Comparison of ENCODE assay signal across 8 mouse cellular contexts in the genomic region with DNA sequence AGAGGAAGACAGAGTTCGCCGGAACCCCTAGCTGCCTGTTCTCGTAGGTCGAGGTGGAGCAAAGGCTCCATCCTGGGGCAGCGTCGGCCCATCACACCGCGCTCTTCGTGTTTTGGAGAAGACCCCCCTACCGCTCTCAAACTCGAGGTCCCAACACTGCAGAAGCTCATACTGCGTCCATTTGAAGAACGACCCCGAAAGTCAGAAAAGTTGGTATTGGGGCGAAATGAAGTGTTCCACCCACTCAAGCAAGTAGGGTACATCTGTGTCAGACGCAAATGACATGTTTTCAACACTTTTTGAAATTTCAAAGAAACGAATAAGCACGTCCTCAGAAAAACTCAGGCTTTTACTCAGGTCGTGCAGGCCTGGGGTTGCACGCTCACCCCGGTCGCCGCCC. TPM values are rescaled to one million over a fixed set of nuclear protein-coding genes. Genes with fewer than 3 reads are reported as not detected.
DNase-seq lines count a peak whose midpoint lies in the region; ATAC-seq and TF ChIP-seq lines count a peak whose summit lies in the region.

No protein-coding gene starts in this region.

- no peak for TF ChIP-seq POLR2A in MEL (IDR thresholded peaks at IDR 0.05; ENCODE audit: control insufficient read depth in 1 of 2, insufficient read depth in 1 of 2, low read depth in 1 of 2, low read length in 2 of 2, poor library complexity in 1 of 2)

- TF ChIP-seq EP300 in MEL (IDR thresholded peaks at IDR 0.05; ENCODE audit: low read depth in 1 of 2, low read length in 2 of 2), result no peak

- no peak for TF ChIP-seq CTCF in MEL (IDR thresholded peaks at IDR 0.05 in 2 of 3, conservative IDR thresholded peaks at IDR 0.05 in 1 of 3; ENCODE audit: control insufficient read depth in 1 of 3, insufficient read depth in 1 of 3, low read depth in 2 of 3, low read length in 3 of 3, poor library complexity in 1 of 3, severe bottlenecking in 1 of 3)

- H3K36me3 ChIP-seq in heart, embryonic 15.5 days, result peaks cover 21% of the 10 kb centered on the region
- H3K36me3 ChIP-seq in MEL (ENCODE audit: control insufficient read depth in 1 of 2, insufficient read depth in 2 of 2, low read length in 2 of 2), result peaks cover 2 to 18% of the 10 kb centered on the region in 2 experiments; a peak in 3 of 4 replicates
- H3K36me3 ChIP-seq in hindbrain, embryonic 10.5 days, result peaks cover 41% of the 10 kb centered on the region
- peaks cover 4% of the 10 kb centered on the region; the same call in 1 of the 2 replicates for H3K36me3 ChIP-seq in midbrain, embryonic 11.5 days (ENCODE audit: control insufficient read depth, insufficient read depth, low read length)

- whole genome bisulfite sequencing in heart, embryonic 15.5 days, result under 1% methylated on average over 23 of the region's 23 CpGs
- under 1% methylated on average over 23 of the region's 23 CpGs for WGBS in hindbrain, embryonic 10.5 days
- WGBS in midbrain, embryonic 11.5 days, result 0% methylated on average over 23 of the region's 23 CpGs

- no peaks in the 10 kb centered on the region for H3K27me3 ChIP-seq in heart, embryonic 15.5 days
- H3K27me3 ChIP-seq in MEL (ENCODE audit: control insufficient read depth in 1 of 2, insufficient read depth in 2 of 2, low read length in 2 of 2), result no peaks in the 10 kb centered on the region
- H3K27me3 ChIP-seq in hindbrain, embryonic 10.5 days (ENCODE audit: insufficient read depth, poor library complexity, severe bottlenecking), result no peaks in the 10 kb centered on the region
- H3K27me3 ChIP-seq in midbrain, embryonic 11.5 days (ENCODE audit: control insufficient read depth, insufficient read depth, low read length), result no peaks in the 10 kb centered on the region

- peak overlapping the region; percentile 92 for H3K4me2 ChIP-seq in heart, embryonic 15.5 days
- H3K4me2 ChIP-seq in midbrain, embryonic 11.5 days, result peak overlapping the region; percentile 99

- no peak for DNase-seq in heart, adult 11 months
- no peak for DNase-seq in MEL (ENCODE audit: low read depth, low spot score)
- DNase-seq in hindbrain, embryonic 10.5 days (ENCODE audit: low spot score), result no peak
- DNase-seq in midbrain, embryonic 11.5 days (ENCODE audit: low spot score, missing footprints), result no peak
- DNase-seq in left cerebral cortex, adult 18-20 months (ENCODE audit: low spot score in 2 of 2), result no peak

- peaks cover 26% of the 10 kb centered on the region for H3K4me1 ChIP-seq in heart, embryonic 15.5 days (replicated peaks)
- H3K4me1 ChIP-seq in MEL (ENCODE audit: control insufficient read depth in 1 of 2, insufficient read depth in 2 of 2, low read length in 2 of 2), result peaks cover 6 to 29% of the 10 kb centered on the region in 2 experiments; a peak in 3 of 4 replicates
- peaks cover 44% of the 10 kb centered on the region for H3K4me1 ChIP-seq in hindbrain, embryonic 10.5 days (replicated peaks)
- peaks cover 10% of the 10 kb centered on the region for H3K4me1 ChIP-seq in midbrain, embryonic 11.5 days (ENCODE audit: control insufficient read depth, insufficient read depth, low read length)

- H3K9me3 ChIP-seq in heart, embryonic 15.5 days (replicated peaks), result no peaks in the 10 kb centered on the region
- H3K9me3 ChIP-seq in MEL (replicated peaks; ENCODE audit: insufficient read depth, low read length), result no peaks in the 10 kb centered on the region
- H3K9me3 ChIP-seq in hindbrain, embryonic 10.5 days, result no peaks in the 10 kb centered on the region
- H3K9me3 ChIP-seq in midbrain, embryonic 11.5 days (ENCODE audit: control insufficient read depth, low read length), result no peaks in the 10 kb centered on the region

- no peak for TF ChIP-seq RAD21 in MEL (IDR thresholded peaks at IDR 0.05; ENCODE audit: low read depth, low read length)

- peaks cover 12% of the 10 kb centered on the region for H3K79me2 ChIP-seq in MEL (ENCODE audit: control insufficient read depth, insufficient read depth, low read length, poor library complexity)

- H3K27ac ChIP-seq in heart, embryonic 15.5 days, result peak overlapping the region; percentile 84
- H3K27ac ChIP-seq in MEL (ENCODE audit: control insufficient read depth, low read depth, low read length), result peak overlapping the region; percentile 76
- peak overlapping the region; percentile 95 for H3K27ac ChIP-seq in hindbrain, embryonic 10.5 days
- H3K27ac ChIP-seq in midbrain, embryonic 11.5 days (ENCODE audit: low read depth, low read length), result peak overlapping the region; percentile 71

- no peak for ATAC-seq in heart, embryonic 15.5 days (replicated peaks; ENCODE audit: insufficient number of reproducible peaks, insufficient read depth, low FRiP score, low read depth)
- no peak for ATAC-seq in midbrain, embryonic 11.5 days (ENCODE audit: low FRiP score)
- ATAC-seq in megakaryocyte progenitor cell, adult 5-6 weeks (replicated peaks; ENCODE audit: poor library complexity), result no peak
- no peak for ATAC-seq in frontal cortex, adult (ENCODE audit: low TSS enrichment)

- H3K9ac ChIP-seq in heart, embryonic 15.5 days, result peak overlapping the region; percentile 60
- peak overlapping the region; percentile 82 for H3K9ac ChIP-seq in MEL (ENCODE audit: control insufficient read depth, low read depth, low read length, poor library complexity, severe bottlenecking)
- H3K9ac ChIP-seq in midbrain, embryonic 11.5 days (ENCODE audit: low read length), result peak overlapping the region; percentile 34

- H3K4me3 ChIP-seq in heart, embryonic 15.5 days, result peak overlapping the region; percentile 95
- H3K4me3 ChIP-seq in MEL (ENCODE audit: control insufficient read depth in 1 of 2, insufficient read depth in 1 of 2, low read depth in 2 of 2, low read length in 2 of 2), result peak overlapping the region; percentile 57 to 90
- peak overlapping the region; percentile 83 for H3K4me3 ChIP-seq in hindbrain, embryonic 10.5 days
- peak overlapping the region; percentile 92 for H3K4me3 ChIP-seq in midbrain, embryonic 11.5 days (ENCODE audit: low read depth, low read length)

RNA-seq across cellular contexts. Expression of gene Lrrc56, which starts 0.5 kb away (rescaled TPM):
- polyA plus RNA-seq in heart, embryonic 15.5 days (2015; fragmentation: Nextera tagmentation; extraction: Ambion mirVana), result 2.7 and 4.0 TPM in 2 replicates
- 1.0 and 1.6 TPM in 2 replicates for total RNA-seq in MEL (2012; rRNA removed)
- polyA plus RNA-seq in MEL (2012; ENCODE audit: insufficient read depth in 1 of 2, insufficient read length in 2 of 2, low read depth in 1 of 2, low replicate concordance in 2 of 2, missing spikeins in 1 of 2), result 1 to 10 TPM in 1 of 2 experiments, not detected in 1; 5.5 TPM
- 14.9 and 17.3 TPM in 2 replicates for polyA plus RNA-seq in hindbrain, embryonic 10.5 days (2016; fragmentation: Nextera tagmentation; extraction: Ambion mirVana)
- polyA plus RNA-seq in midbrain, embryonic 11.5 days (2014; fragmentation: Nextera tagmentation; extraction: Ambion mirVana), result 7.5 and 8.8 TPM in 2 replicates
- total RNA-seq in megakaryocyte progenitor cell, adult 5-6 weeks (2015), result 0.39 and 0.84 TPM in 2 replicates
- 0.50 and 3.4 TPM in 2 replicates for total RNA-seq in megakaryocyte progenitor cell, adult 5-6 weeks (2017)
- total RNA-seq in left cerebral cortex, adult 18-20 months (2021), result 1 to 10 TPM; 2.7 to 4.4 TPM

RNA-seq across cellular contexts. Expression of gene Hras, which starts 0.6 kb away (rescaled TPM):
- polyA plus RNA-seq in heart, embryonic 15.5 days (2015; fragmentation: Nextera tagmentation; extraction: Ambion mirVana), result 74.4 and 92.5 TPM in 2 replicates
- total RNA-seq in MEL (2012; rRNA removed), result 137 and 183 TPM in 2 replicates
- polyA plus RNA-seq in MEL (2012; ENCODE audit: insufficient read depth in 1 of 2, insufficient read length in 2 of 2, low read depth in 1 of 2, low replicate concordance in 2 of 2, missing spikeins in 1 of 2), result 100 to 1,000 TPM in 1 of 2 experiments, not detected in 1; 149 TPM
- 96.8 and 115 TPM in 2 replicates for polyA plus RNA-seq in hindbrain, embryonic 10.5 days (2016; fragmentation: Nextera tagmentation; extraction: Ambion mirVana)
- polyA plus RNA-seq in midbrain, embryonic 11.5 days (2014; fragmentation: Nextera tagmentation; extraction: Ambion mirVana), result 86.1 and 103 TPM in 2 replicates
- 30.5 and 40.6 TPM in 2 replicates for total RNA-seq in megakaryocyte progenitor cell, adult 5-6 weeks (2015)
- total RNA-seq in megakaryocyte progenitor cell, adult 5-6 weeks (2017), result 19.9 and 23.7 TPM in 2 replicates
- total RNA-seq in left cerebral cortex, adult 18-20 months (2021), result 100 to 1,000 TPM; 223 to 237 TPM

RNA-seq across cellular contexts. Expression of gene Lmntd2, which starts 19.5 kb away (rescaled TPM):
- polyA plus RNA-seq in heart, embryonic 15.5 days (2015; fragmentation: Nextera tagmentation; extraction: Ambion mirVana), result 0.23 and 0.58 TPM in 2 replicates
- not detected in 2 replicates for total RNA-seq in MEL (2012; rRNA removed)
- polyA plus RNA-seq in MEL (2012; ENCODE audit: insufficient read depth in 1 of 2, insufficient read length in 2 of 2, low read depth in 1 of 2, low replicate concordance in 2 of 2, missing spikeins in 1 of 2), result under 1 TPM in 1 of 2 experiments, not detected in 1; 0.43 TPM
- polyA plus RNA-seq in hindbrain, embryonic 10.5 days (2016; fragmentation: Nextera tagmentation; extraction: Ambion mirVana), result 3.9 and 4.0 TPM in 2 replicates
- 2.1 and 2.5 TPM in 2 replicates for polyA plus RNA-seq in midbrain, embryonic 11.5 days (2014; fragmentation: Nextera tagmentation; extraction: Ambion mirVana)
- 0.20 and 0.89 TPM in 2 replicates for total RNA-seq in megakaryocyte progenitor cell, adult 5-6 weeks (2015)
- total RNA-seq in megakaryocyte progenitor cell, adult 5-6 weeks (2017), result 0.10 TPM in 1 of 2 replicates, not detected in the other
- total RNA-seq in left cerebral cortex, adult 18-20 months (2021), result not detected

RNA-seq across cellular contexts. Expression of gene Rassf7, which starts 21.3 kb away (rescaled TPM):
- polyA plus RNA-seq in heart, embryonic 15.5 days (2015; fragmentation: Nextera tagmentation; extraction: Ambion mirVana), result 11.4 and 18.4 TPM in 2 replicates
- 7.0 and 7.6 TPM in 2 replicates for total RNA-seq in MEL (2012; rRNA removed)
- polyA plus RNA-seq in MEL (2012; ENCODE audit: insufficient read depth in 1 of 2, insufficient read length in 2 of 2, low read depth in 1 of 2, low replicate concordance in 2 of 2, missing spikeins in 1 of 2), result 1 to 10 TPM in 1 of 2 experiments, not detected in 1; 9.5 TPM
- 58.5 and 59.0 TPM in 2 replicates for polyA plus RNA-seq in hindbrain, embryonic 10.5 days (2016; fragmentation: Nextera tagmentation; extraction: Ambion mirVana)
- polyA plus RNA-seq in midbrain, embryonic 11.5 days (2014; fragmentation: Nextera tagmentation; extraction: Ambion mirVana), result 33.5 and 38.3 TPM in 2 replicates
- 3.2 and 4.3 TPM in 2 replicates for total RNA-seq in megakaryocyte progenitor cell, adult 5-6 weeks (2015)
- 2.2 and 6.6 TPM in 2 replicates for total RNA-seq in megakaryocyte progenitor cell, adult 5-6 weeks (2017)
- 1 to 10 TPM; 1.4 to 2.5 TPM for total RNA-seq in left cerebral cortex, adult 18-20 months (2021)

RNA-seq across cellular contexts. Expression of gene Rnh1, which starts 21.8 kb away (rescaled TPM):
- 86.6 and 111 TPM in 2 replicates for polyA plus RNA-seq in heart, embryonic 15.5 days (2015; fragmentation: Nextera tagmentation; extraction: Ambion mirVana)
- 69.6 and 71.4 TPM in 2 replicates for total RNA-seq in MEL (2012; rRNA removed)
- 10 to 100 TPM in 1 of 2 experiments, not detected in 1; 94.5 TPM for polyA plus RNA-seq in MEL (2012; ENCODE audit: insufficient read depth in 1 of 2, insufficient read length in 2 of 2, low read depth in 1 of 2, low replicate concordance in 2 of 2, missing spikeins in 1 of 2)
- 68.4 and 72.4 TPM in 2 replicates for polyA plus RNA-seq in hindbrain, embryonic 10.5 days (2016; fragmentation: Nextera tagmentation; extraction: Ambion mirVana)
- 54.6 and 56.7 TPM in 2 replicates for polyA plus RNA-seq in midbrain, embryonic 11.5 days (2014; fragmentation: Nextera tagmentation; extraction: Ambion mirVana)
- total RNA-seq in megakaryocyte progenitor cell, adult 5-6 weeks (2015), result 36.0 and 41.3 TPM in 2 replicates
- 43.4 and 57.6 TPM in 2 replicates for total RNA-seq in megakaryocyte progenitor cell, adult 5-6 weeks (2017)
- 10 to 100 TPM; 39.0 to 43.2 TPM for total RNA-seq in left cerebral cortex, adult 18-20 months (2021)
